Comparison of ENCODE assay signal across 8 mouse cellular contexts in genomic region chr12:9570496-9570995, GRCm38 (mm10). TPM values are rescaled to one million over a fixed set of nuclear protein-coding genes. Genes with fewer than 3 reads are reported as not detected.
A peak's percentile ranks its signal among the peaks of the same experiment; 100 is the strongest.
DNase-seq lines count a peak whose midpoint lies in the region; ATAC-seq and TF ChIP-seq lines count a peak whose summit lies in the region.

No protein-coding gene starts in this region.

- intact Hi-C loops in heart, adult 2 months (cut with DNase I) = loop anchor here (1.0 to 10.0 kb wide), 7 partner anchors 318 to 1017 kb away; no protein-coding TSS in a partner anchor
- intact Hi-C loops in left cerebral cortex, postnatal 25 days (cut with DNase I) = loop anchor here (5.0 to 10.0 kb wide), 5 partner anchors 316 to 1017 kb away; no protein-coding TSS in a partner anchor

- H3K27me3 ChIP-seq in heart, adult 2 months (ENCODE audit: control insufficient read depth, insufficient read depth, low read length) = peaks cover 11% of the 10 kb centered on the region; the same call in 1 of the 2 replicates
- peaks cover 44% of the 10 kb centered on the region for H3K27me3 ChIP-seq in embryonic facial prominence, embryonic 14.5 days (replicated peaks; ENCODE audit: control insufficient read depth, insufficient read depth, low read length)
- peaks cover 61% of the 10 kb centered on the region for H3K27me3 ChIP-seq in midbrain, postnatal 0 days (ENCODE audit: insufficient read depth, low read length)

- no peak for TF ChIP-seq EP300 in heart, adult 2 months (IDR thresholded peaks at IDR 0.05; ENCODE audit: insufficient read depth, low read depth, low read length)

- peak overlapping the region; percentile 27; the same call in 1 of the 2 replicates for H3K27ac ChIP-seq in heart, adult 2 months
- H3K27ac ChIP-seq in embryonic facial prominence, embryonic 14.5 days (replicated peaks; ENCODE audit: low read depth, low read length) = no peak overlapping the region
- H3K27ac ChIP-seq in midbrain, postnatal 0 days (ENCODE audit: low read depth, low read length) = no peak overlapping the region

- no peaks in the 10 kb centered on the region for H3K79me2 ChIP-seq in heart, adult 2 months (replicated peaks; ENCODE audit: control insufficient read depth, insufficient read depth, low read length)

- H3K4me3 ChIP-seq in heart, adult 2 months = peak overlapping the region; percentile 53
- peak overlapping the region; percentile 33 for H3K4me3 ChIP-seq in embryonic facial prominence, embryonic 14.5 days (ENCODE audit: low read depth, low read length)
- peak overlapping the region; percentile 24 for H3K4me3 ChIP-seq in midbrain, postnatal 0 days (ENCODE audit: low read depth, low read length)

- peak overlapping the region; percentile 44; the same call in 1 of the 2 replicates for H3K9ac ChIP-seq in heart, adult 2 months (ENCODE audit: low read depth, low read length)
- peak overlapping the region; percentile 22 for H3K9ac ChIP-seq in embryonic facial prominence, embryonic 14.5 days (ENCODE audit: low read depth, low read length)
- no peak overlapping the region for H3K9ac ChIP-seq in midbrain, postnatal 0 days (replicated peaks; ENCODE audit: low read length, poor library complexity, severe bottlenecking)

- no peak for ATAC-seq in embryonic facial prominence, embryonic 14.5 days (ENCODE audit: low read depth)
- no peak for ATAC-seq in midbrain, postnatal 0 days (ENCODE audit: low FRiP score)

- WGBS in heart, adult 2 months = under 1% methylated on average over 17 of the region's 17 CpGs
- WGBS in embryonic facial prominence, embryonic 14.5 days = 2% methylated on average over 17 of the region's 17 CpGs
- WGBS in midbrain, postnatal 0 days = under 1% methylated on average over 17 of the region's 17 CpGs

- no peaks in the 10 kb centered on the region for H3K36me3 ChIP-seq in heart, adult 2 months (ENCODE audit: control insufficient read depth, insufficient read depth, low read length)
- no peaks in the 10 kb centered on the region for H3K36me3 ChIP-seq in embryonic facial prominence, embryonic 14.5 days (ENCODE audit: control insufficient read depth, insufficient read depth, low read length)
- no peaks in the 10 kb centered on the region for H3K36me3 ChIP-seq in midbrain, postnatal 0 days (ENCODE audit: insufficient read depth, low read length)

- no peak for TF ChIP-seq CTCF in heart, adult 2 months (IDR thresholded peaks at IDR 0.05)
- no peak for TF ChIP-seq CTCF in midbrain, postnatal 0 days (IDR thresholded peaks at IDR 0.05)

- no peak for DNase-seq in heart, adult 2 months
- no peak for DNase-seq in heart, postnatal 4 days
- no peak for DNase-seq in embryonic facial prominence, embryonic 14.5 days (ENCODE audit: low spot score)
- DNase-seq in induced T-regulatory cell, adult 2 months (ENCODE audit: low read depth) = peak; percentile 4
- no peak for DNase-seq in midbrain, postnatal 0 days (ENCODE audit: low spot score)
- DNase-seq in frontal cortex, postnatal 36 days (ENCODE audit: low spot score in 2 of 2) = no peak
- DNase-seq in right cerebral cortex, adult 18-20 months = no peak
- no peak for DNase-seq in left cerebral cortex, postnatal 25 days (ENCODE audit: low spot score in 2 of 2)

- H3K4me1 ChIP-seq in heart, adult 2 months (ENCODE audit: control insufficient read depth, insufficient read depth, low read length) = no peaks in the 10 kb centered on the region
- peaks cover 5% of the 10 kb centered on the region; the same call in 1 of the 2 replicates for H3K4me1 ChIP-seq in embryonic facial prominence, embryonic 14.5 days (ENCODE audit: control insufficient read depth, insufficient read depth, low read length)
- H3K4me1 ChIP-seq in midbrain, postnatal 0 days (ENCODE audit: insufficient read depth, low read length) = no peaks in the 10 kb centered on the region

- peak overlapping the region; percentile 71 for H3K4me2 ChIP-seq in embryonic facial prominence, embryonic 14.5 days (ENCODE audit: low read depth, low read length)
- peak overlapping the region; percentile 50 for H3K4me2 ChIP-seq in midbrain, postnatal 0 days (ENCODE audit: low read depth, low read length, poor library complexity, severe bottlenecking)

- H3K9me3 ChIP-seq in embryonic facial prominence, embryonic 14.5 days (ENCODE audit: control insufficient read depth, low read length) = no peaks in the 10 kb centered on the region
- no peaks in the 10 kb centered on the region for H3K9me3 ChIP-seq in midbrain, postnatal 0 days (ENCODE audit: low read length)

- no peak for TF ChIP-seq POLR2A in heart, adult 2 months (IDR thresholded peaks at IDR 0.05; ENCODE audit: insufficient read depth, low read depth, low read length)

RNA-seq across cellular contexts. Expression of gene Osr1, which starts 0.6 kb away (rescaled TPM):
- 1 to 10 TPM; 3.7 to 4.0 TPM for total RNA-seq in heart, adult 2 months (2021)
- 6.4 and 15.2 TPM in 2 replicates for polyA plus RNA-seq in heart, adult 2 months (2012; rRNA removed)
- 10 to 100 TPM; 12.1 to 12.3 TPM for total RNA-seq in heart, postnatal 4 days (2021)
- polyA plus RNA-seq in embryonic facial prominence, embryonic 14.5 days (2014; fragmentation: Nextera tagmentation; extraction: Ambion mirVana) = 66.1 and 88.3 TPM in 2 replicates
- total RNA-seq in midbrain, postnatal 0 days (2014; rRNA removed) = 17.0 and 21.2 TPM in 2 replicates
- 7.7 and 8.1 TPM in 2 replicates for polyA plus RNA-seq in midbrain, postnatal 0 days (2015; fragmentation: Nextera tagmentation; extraction: Ambion mirVana)
- 1 to 10 TPM; 2.3 to 3.6 TPM for total RNA-seq in left cerebral cortex, postnatal 25 days (2021)
